Mouse (Mus musculus) ES-CJ7 (cell line): ENCODE measurements around the gene Ctc1.
A peak's percentile ranks its signal among the peaks of the same experiment; 100 is the strongest.
"Not testable (repeated sequence)": the region's sequence is repeated elsewhere in the genome, so short reads cannot be mapped to it uniquely, and the experiment has no call there.

Source experiments
- DNase-seq: peaks from one replicate; pipeline ENCODE4 v3.0.0; 2011; ENCODE audit warnings: low read depth, low spot score

Gene Ctc1

GRCm38 (mm10) chr11:69015644-69016441, at the start of gene Ctc1:
TSS of gene Ctc1 (plus strand) at chr11:69015911.
- DNase-seq, result peak; percentile 99

GRCm38 (mm10) chr11:68966554-68966953, 49.2 kb upstream of the Ctc1 start:
- no peak for DNase-seq

- peak; percentile 88 for DNase-seq
Observed at GRCm38 (mm10) chr11:68967337-68968282, 48.1 kb upstream of the Ctc1 start, which contains the start of gene Slc25a35. TSS of gene Slc25a35 (plus strand) at chr11:68968131.

GRCm38 (mm10) chr11:68968752-68969151, 47.0 kb upstream of the Ctc1 start:
- no peak for DNase-seq

- no peak for DNase-seq
Observed at GRCm38 (mm10) chr11:68970232-68970631, 45.5 kb upstream of the Ctc1 start.

- DNase-seq, result peak; percentile 94
Observed at GRCm38 (mm10) chr11:68973250-68974058, 42.3 kb upstream of the Ctc1 start.

GRCm38 (mm10) chr11:68974059-68974450, 41.7 kb upstream of the Ctc1 start:
- no peak for DNase-seq

GRCm38 (mm10) chr11:68975085-68975484, 40.6 kb upstream of the Ctc1 start, which contains the start of gene Rangrf:
TSS of gene Rangrf (minus strand) at chr11:68975185.
- no peak for DNase-seq

GRCm38 (mm10) chr11:68975601-68976000, 40.1 kb upstream of the Ctc1 start:
- no peak for DNase-seq

- DNase-seq, result no peak
Observed at GRCm38 (mm10) chr11:68979320-68979733, 36.4 kb upstream of the Ctc1 start.

- no peak for DNase-seq
Observed at GRCm38 (mm10) chr11:68980919-68981318, 34.8 kb upstream of the Ctc1 start.

- peak; percentile 88 for DNase-seq
Observed at GRCm38 (mm10) chr11:68982639-68983369, 32.9 kb upstream of the Ctc1 start.

- DNase-seq, result no peak
Observed at GRCm38 (mm10) chr11:68987365-68987882, 28.3 kb upstream of the Ctc1 start.

GRCm38 (mm10) chr11:68988341-68988740, 27.4 kb upstream of the Ctc1 start:
- no peak for DNase-seq

GRCm38 (mm10) chr11:68993122-68993521, 22.6 kb upstream of the Ctc1 start:
- DNase-seq, result no peak

GRCm38 (mm10) chr11:68994377-68994776, 21.3 kb upstream of the Ctc1 start:
- DNase-seq, result peak; percentile 51

GRCm38 (mm10) chr11:68997080-68997479, 18.6 kb upstream of the Ctc1 start:
- DNase-seq, result no peak

GRCm38 (mm10) chr11:69002782-69003181, 12.9 kb upstream of the Ctc1 start:
- DNase-seq, result not testable (repeated sequence)

GRCm38 (mm10) chr11:69003592-69003991, 12.1 kb upstream of the Ctc1 start:
- DNase-seq, result no peak

- no peak for DNase-seq
Observed at GRCm38 (mm10) chr11:69005193-69005592, 10.5 kb upstream of the Ctc1 start.
